Mouse (Mus musculus): Measurements from ENCODE around the gene Ptprn2.

GRCm38 (mm10) chr12:116442184-116442583, 43.3 kb upstream of the Ptprn2 start:
- TF ChIP-seq CTCF (IDR thresholded peaks at IDR 0.05; ENCODE audit: low read depth, low read length): no peak
- TF ChIP-seq POLR2A (IDR thresholded peaks at IDR 0.05; ENCODE audit: insufficient read depth, low read length): no peak
- no peak for TF ChIP-seq EP300 (IDR thresholded peaks at IDR 0.05; ENCODE audit: insufficient read depth, low read depth, low read length)

Data from ES-Bruce4 (cell line).